Mouse (Mus musculus) gastrocnemius, adult 8-10 months (tissue): ENCODE measurements around the gene Tmem262. TPM values are rescaled to one million over a fixed set of nuclear protein-coding genes. Genes with fewer than 3 reads are reported as not detected.

Source experiments
- DNase-seq, 2 experiments: peaks; one replicate each; pipeline ENCODE4 v3.0.0; 2022; ENCODE audit warnings: low spot score in 2 of 2
- total RNA-seq, 4 experiments: library from RNA; stranded (reverse); gene quantifications; 2 replicates each; pipeline ENCODE4 v1.2.4; 2022

The Tmem262 gene
- total RNA-seq, 4 experiments from 2014 or later = not detected

DNA sequence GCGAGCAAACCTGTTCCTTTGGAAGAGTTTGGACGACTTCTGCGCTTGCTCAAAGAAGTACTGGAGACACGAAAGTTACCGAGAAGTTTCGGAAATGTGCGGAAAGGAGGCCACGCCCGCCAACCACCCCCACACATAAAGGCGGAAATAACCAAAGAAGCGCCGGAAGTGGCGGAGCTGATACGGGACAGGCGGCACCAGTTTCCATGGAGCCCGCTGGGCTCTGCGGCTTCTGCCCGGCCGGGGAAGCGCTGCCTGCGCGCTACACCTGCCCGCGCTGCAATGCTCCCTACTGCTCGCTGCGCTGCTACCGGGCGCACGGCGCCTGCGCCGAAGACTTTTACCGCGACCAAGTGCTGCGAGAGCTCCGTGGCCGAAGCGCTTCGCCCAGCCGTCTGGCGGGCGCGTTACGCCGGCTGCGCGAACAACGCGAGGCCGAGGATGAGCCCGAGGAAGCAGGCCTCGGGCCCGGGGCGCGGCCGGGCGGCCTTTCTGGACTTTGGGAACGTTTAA, 18.8 kb upstream of the Tmem262 start, which contains the start of gene Znhit2:
TSS of gene Znhit2 (plus strand) at position 172 of the 513 bp plus-strand sequence.
- DNase-seq = peak; percentile 93

DNA sequence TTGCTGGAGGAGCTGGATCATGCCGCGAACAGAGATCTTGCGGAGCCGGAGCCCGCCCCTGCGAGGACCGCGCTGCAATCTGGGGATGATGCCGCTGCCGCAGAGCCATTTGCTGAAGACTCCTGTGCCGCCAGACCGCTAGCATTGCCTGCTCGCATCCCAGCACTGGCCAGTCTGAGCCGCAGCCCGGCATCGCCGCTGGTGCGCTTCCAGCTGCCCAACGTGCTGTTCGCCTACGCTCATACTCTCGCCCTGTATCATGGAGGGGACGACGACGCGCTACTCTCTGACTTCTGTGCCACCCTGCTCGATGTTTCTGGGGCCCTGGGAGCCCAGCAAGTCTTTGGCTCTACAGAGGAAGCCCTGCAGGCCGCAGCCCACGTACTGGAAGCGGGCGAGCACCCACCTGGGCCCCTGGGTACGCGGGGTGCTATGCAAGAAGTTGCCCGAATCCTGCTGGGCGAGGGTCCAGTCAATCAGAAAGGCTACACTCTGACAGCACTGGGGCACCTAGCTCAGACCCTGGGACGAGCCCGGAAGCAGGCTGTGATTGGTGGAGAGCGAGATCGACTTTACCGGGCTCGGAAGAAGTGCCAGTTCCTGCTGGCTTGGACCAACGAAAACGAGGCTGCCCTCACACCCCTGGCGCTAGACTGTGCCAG, 18.1 kb upstream of the Tmem262 start:
- DNase-seq = no peak

DNA sequence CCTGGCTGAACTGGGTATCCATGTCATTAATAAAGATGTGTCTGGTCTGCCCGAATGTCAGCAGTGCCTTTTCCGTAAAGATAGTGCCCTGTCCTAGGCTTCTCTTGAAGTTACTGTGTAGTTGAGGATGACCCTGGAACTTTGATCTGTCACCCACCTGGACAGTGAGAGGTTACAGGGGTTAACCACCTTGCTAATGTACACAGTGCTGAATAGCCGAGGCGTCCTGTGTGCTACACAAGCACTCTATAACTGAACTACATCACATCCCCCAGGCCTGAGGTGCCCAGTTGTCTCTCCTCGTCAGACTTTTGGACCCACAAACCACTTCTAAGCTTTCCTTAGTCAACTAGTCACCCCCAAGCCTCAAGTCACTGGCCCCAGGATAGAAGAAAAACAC, 17.4 kb upstream of the Tmem262 start:
- DNase-seq = no peak

DNA sequence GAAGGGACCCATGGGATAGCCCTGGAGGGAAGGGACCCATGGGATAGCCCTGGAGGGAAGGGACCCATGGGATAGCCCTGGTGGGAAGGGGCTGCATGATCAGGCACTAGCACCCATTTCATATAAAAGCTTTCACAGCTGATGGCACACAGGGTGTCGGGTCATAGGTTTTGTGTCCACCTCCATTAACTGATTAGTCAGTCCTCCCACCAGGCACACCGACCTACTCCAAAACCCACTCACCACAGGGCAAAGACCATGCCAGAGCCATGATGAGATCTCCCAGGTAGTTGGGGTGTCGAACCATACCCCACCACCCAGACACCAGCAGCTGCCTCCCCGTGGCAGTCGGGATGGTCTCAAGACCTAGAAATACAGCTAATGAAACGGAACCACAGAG, 16.8 kb upstream of the Tmem262 start:
- no peak for DNase-seq

DNA sequence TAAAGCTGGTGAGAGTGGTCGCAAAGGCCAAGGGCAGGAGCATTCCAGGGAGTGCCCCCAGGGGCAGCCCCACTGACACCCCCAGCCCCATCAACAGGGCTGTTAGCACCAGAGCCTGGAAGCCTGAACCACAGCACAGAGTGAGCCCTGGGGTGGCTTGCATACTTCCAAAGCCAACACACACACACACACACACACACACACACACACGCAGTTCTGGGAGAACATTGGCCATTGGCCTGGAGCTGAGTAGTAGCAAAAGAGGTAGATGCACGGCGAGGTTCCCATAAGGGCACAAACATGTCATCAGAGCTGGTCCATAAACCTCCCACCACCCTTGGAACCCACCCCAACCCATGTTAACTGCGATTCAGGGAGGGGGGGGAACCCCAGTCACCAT, 13.3 kb upstream of the Tmem262 start:
- no peak for DNase-seq

DNA sequence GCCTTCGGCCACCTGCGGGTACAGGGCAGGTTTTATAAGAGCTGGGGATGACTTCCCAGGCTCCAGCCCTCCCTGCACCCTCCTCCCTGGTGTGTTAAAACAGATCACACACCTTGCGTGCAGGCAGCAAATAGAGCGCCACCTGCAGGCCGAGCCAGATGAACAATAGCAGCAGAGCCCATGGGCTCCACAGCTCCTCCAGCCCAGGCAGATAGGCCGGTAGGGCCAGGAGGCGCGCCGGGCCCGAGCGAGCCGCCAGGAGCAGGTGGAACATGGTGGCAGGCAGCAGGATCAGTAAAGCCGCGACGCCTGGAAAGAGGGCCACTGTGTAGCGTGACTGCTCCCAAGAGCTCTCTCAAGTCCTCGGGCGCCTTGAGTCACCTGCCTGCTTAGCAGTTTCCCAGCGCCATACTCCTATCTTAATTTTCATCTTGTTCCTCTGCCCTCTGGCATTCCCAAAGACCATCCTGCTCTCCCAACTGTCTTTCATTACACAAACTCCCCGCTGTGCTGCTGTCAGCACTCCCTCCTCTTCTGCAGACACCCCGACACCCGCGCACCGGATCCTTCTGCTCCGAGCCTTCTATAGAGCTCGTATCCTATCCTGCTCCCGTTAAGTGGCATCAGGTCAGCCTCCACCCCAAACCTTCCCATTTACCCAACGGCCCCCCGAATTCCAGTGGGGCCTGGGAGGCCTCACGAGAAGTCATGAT, 12.7 kb upstream of the Tmem262 start:
- DNase-seq = peak; percentile 63 to 71

DNA sequence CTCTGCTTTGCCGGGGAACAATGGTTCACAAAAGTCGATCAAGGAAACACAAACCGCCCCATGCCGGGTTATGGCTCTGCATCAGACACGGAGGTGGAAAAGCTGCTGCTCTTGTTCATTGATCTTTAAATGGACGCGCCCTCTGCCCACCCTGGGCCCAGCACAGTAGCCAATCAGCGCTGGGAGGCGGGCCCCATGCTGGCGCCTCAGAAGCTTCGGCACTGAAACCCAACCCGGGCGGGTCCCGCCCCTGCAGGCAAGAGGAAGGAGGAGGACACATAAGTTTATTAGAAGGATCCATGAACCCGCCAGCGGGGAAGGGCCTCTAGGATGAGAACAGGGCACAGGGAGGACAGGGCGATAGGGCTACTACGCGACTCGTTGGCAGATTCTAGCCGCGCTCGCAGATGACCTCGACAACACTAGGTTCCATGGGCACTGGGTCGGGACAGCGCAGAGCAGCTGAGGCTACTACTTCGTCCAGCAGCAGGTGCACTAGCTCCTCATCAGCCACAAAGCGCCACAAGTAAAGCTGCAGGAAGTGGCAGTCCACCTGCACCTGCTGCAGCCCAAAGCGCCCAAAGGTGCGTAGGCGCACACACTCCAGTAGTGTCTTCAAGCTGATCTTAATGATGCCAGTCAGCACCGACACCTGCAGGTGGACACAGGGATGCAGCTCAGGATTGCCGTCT, 12.0 kb upstream of the Tmem262 start, which contains the start of gene Tm7sf2:
TSS of gene Tm7sf2 (minus strand) at position 650 of the 692 bp plus-strand sequence.
- DNase-seq = peak; percentile 84 to 85

DNA sequence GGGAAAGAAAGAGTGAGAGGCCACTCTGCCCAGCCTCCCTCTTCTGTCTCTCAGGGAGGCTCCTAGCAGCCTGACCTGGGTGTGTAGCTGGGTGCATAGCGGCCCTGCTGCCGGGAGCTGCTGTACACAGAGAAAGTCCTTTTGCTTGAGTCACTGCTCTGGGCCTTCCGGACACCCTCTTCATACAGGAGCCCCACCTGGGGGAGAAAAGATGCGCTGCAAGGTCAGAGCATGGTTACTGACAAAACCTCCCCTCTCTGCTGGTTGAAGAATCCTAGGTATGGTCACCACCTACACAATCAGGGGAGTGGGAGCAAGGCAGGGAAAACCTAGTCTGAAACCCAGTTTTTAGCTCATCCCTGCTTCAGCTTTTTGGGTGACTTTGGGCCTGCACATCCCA, 10.9 kb upstream of the Tmem262 start:
- no peak for DNase-seq

DNA sequence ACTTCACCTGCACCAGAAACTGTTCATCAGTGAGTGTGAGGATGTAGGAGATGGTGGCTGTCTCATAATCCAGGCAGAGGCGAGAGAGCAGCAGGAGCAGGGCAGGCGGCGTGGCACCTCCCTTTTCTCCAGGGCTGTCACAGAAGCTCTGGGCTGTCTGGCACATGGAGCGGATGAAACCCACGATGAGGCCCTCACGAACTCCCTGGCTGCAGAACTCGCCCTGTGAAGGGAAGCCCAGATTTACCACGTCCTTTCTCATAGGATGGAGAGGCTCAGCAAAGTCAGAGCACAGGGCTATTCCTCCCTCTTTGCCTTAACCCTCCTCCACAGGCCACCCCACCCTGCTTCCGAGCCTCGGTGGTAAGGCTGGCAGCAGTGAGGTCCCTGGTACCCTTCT, 10.0 kb upstream of the Tmem262 start:
- no peak for DNase-seq

DNA sequence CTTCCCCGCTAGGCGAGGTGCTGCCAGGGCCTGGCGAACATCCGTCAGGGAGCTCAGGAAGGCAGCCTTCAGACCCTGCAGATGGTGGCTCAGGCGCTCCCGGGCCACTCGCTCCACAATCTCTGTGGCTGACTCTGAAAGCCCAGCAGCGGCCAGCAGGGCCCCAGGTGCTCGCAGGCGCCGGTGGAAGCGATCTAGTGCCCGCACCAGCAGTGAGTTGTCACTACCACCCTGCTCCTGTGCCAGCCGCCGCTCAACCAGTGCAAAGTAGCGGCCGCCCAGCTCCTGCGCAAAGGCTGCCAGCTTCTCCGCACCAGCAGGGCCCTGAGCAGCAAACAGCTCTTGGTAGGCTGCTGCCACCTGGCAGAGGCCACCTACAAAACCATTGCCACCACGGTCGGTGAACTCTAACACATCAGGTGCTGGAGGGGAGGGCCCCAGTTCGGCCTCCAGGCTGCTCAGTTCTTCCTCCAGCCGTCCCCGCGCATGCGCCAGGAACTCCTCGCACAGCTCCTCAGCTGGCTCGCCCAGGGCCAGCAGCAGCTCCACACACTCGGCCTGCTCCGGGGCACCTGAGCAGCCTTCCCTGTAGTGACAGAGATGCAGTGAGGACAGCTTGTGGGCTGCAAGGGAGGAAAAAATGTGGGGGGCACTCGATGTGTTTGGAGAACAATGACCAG, 9.1 kb upstream of the Tmem262 start:
- DNase-seq = no peak

DNA sequence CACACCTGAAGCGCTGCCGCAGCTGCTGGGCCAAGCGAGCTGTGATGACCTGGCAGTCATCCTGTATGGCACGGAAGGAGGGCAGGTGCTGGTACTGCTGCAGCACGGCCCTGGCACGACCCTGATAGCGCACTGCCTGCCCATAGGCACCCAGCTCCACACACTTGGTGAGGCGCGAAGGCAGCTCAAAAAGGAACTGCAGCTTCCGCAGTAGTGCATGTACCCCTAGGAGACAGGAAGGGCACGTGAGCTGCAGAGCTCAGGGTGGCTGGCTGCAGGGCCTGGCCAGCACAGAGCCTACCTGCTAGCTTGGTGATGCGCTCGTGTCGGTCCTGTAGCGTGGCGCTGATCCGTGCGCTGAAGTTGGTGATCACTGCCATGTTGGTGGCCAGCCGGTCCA, 8.6 kb upstream of the Tmem262 start:
- no peak for DNase-seq

DNA sequence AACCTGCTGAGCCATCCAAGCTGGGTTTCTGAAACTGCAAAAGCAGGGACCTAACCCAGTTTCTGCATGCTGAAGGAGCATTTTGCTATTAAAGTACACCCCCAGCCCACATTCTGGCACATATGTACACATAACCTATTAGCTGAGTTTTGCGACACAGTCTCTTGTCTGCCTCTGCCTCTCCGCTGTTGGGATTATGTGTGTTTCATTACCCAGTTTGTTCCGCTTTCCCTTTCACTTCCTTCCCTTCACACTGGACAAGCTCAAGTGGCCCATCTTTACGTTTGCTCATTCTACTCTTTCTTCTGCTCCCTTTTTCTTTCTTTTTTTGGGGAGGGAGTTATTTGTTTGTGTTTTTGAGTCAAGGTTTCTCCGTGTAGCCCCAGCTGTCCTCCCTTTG, 5.9 kb upstream of the Tmem262 start:
- no peak for DNase-seq

DNA sequence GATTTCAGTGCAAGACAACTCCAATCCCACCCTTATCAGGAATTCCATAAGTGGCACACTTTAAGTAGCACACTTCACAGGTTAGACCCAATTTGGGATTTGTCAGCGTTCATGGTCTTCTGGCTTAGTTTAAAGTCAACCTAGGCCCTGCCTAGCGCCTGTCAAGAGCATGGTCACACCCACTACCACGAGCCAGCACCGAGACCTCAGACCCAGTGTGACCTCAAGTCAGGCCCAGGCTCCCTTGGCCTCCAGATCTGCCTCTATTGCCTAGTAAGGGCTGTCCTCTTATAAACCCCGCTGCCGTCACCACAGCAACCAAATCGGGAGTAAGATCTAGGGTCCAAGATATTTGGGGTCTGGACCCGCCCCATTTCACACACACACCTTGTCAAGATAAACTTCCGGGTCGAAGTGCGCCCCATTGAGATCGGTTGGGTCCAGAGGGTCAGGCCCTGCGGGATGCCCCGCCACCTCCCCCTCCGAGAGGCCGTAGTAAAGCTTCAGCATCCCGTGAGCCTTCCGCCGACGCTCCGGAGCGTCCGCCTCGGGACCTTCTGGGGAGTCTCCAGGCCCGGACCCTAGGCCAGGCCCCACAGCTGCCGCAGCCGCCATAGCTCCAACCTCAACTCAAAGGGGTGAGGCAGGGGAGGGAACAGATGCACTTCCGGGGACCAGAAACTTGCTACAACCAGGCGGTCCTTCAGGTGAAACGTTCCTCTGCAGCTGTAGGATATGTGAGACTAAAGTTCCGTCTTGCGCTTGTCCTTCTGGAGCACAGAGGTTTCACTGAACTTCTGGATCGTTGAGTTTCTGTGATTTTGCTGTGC, 3.1 kb upstream of the Tmem262 start, which contains the start of gene Vps51:
TSS of gene Vps51 (minus strand) at position 668 of the 830 bp plus-strand sequence.
- peak; percentile 72 to 74 for DNase-seq

DNA sequence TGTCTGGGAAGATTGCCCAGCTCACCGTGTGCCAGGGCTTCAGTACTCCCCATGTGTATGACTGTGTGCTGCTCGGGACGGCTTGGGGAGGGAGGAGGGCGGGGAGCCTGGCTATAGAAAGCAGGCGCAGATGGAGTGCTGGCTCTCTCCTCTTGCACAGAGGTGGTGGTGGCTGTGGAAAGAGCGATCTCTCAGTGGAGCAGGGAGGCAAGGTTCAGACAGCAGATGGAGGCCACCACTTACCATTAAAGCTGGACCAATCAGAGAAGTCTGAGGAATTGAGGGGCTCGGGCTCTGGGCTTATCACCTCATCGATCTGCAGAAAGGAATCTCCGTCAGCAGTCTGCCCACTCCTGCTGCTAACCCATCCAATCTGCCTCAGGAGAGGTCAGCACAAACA, 2.3 kb downstream of the Tmem262 start, which contains the start of gene Gm28374:
TSS of gene Gm28374 (minus strand) at position 101 of the 400 bp plus-strand sequence.
- DNase-seq = no peak

DNA sequence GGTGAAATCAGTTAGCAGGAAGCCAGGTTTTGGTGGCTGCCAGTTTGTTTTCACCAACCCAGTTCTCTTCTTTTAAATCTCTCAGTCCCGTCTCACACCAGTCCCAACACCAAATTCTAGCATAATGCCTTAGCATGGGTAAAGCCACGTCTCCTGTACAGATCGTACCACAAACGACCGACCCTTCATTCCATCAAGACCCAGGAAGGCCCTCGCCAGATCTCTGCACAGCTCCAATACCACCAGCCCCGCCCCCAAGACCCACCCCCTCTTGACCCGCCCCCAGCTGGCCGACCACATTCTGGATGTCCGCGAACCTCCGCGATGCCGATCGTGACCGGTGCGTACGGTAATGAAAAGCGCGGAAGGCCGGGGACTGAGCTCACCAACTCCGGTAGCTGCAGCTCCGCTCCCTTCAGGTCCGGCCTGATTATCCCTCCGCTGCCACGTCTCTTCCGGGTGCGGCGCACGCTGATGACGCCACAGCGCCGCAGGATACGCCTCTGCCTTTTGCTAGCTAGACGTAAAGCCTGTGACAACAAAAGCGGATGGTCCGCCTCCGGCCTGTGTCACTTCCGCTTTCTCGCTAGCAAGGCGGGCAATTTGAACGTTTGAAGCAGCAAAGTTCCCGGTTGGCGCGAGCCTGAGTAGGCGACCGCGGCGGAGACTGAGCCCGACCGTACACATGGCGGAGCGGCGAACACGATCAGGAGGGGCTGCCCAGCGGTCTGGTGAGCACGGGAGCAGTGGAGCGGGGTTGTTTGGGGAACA, 4.8 kb downstream of the Tmem262 start, which contains the start of the genes Zfpl1 and Cdca5:
TSS of gene Zfpl1 (minus strand) at position 479 of the 771 bp plus-strand sequence.
TSS of gene Cdca5 (plus strand) at position 506 of the 771 bp plus-strand sequence.
- peak; percentile 96 to 97 for DNase-seq

DNA sequence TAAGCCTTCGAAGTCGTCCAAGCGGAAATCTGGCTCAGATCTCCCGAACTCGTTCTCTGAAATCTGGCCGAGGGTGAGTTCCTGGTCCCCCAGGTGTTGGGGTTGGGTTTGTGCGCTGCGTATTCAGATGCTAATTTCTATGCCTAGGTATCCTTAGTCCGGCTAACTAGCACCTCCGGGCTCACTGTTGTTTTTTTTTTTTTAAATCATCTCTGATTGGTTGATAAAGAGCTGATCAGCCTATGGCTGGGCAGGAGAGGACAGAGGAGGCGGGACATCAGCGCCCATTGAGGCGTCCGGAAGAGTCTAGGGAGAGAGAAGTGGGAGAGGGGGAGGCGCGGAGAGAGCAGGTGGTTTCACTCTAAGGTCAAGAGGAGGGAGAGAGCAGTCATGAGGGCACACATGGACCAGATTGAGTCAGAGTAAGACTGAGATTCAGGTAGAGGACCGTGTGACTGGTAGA, 5.6 kb downstream of the Tmem262 start:
- no peak for DNase-seq

DNA sequence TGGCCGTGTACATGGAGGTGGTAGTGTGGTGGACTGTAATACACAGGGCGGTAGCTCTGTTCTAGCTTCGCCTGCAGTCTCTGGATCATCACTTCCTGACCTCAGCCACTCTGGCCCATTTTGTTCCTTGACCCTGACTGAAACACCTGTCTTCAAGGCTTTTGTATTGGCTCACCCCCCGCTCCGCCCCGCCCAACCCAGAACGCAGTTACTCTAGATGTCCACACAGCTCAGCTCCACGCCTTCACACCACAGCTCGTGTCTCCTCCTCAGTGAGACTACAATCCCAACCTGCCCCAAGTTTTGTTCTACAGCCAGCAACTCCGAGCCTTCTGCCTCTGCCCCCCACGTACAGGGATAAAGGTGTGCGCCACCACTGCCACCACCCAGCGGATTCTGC, 9.0 kb downstream of the Tmem262 start:
- DNase-seq = no peak

DNA sequence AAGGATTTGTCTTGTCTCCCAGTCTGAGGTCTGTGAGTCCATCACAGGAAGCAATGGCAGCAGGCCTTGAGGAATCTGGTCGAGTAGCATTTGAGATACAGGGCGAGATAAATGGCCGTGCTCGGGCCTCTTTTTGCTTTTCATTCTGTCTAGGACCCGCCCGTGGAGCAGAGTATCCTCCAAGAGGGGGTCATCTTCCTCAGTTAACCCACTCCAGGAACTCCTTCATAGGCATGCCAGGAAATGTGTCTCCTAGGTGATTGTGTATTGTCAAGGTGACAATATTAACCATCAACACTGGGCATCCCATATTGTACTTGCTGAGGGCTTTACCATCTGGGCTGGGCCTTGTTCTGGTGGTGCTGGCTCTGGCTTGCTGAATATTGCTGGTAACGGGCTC, 14.3 kb downstream of the Tmem262 start, which contains the start of gene AC131692.1:
TSS of gene AC131692.1 (plus strand) at position 301 of the 400 bp plus-strand sequence.
- no peak for DNase-seq

DNA sequence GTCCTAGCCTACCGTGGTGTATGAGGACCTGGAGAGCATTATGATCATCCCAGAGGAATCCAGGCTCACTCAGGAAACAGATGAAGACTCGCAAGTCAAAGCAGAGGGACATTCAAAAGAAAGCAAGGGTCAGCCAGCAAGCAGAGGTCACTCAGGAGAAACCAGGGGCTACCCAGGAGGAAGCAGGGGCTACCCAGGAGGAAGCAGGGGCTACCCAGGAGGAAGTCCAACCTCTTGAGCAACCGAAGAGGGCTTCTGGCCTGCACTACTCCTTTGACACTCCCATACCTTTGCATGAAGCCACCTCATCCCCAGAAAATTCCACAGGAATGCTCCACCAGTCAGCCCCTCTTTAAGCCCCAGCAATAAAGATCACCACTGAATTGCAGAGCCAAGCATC, 18.0 kb downstream of the Tmem262 start:
- no peak for DNase-seq
